Mouse (Mus musculus): ENCODE results near the gene Tnfaip1. TPM values are rescaled to one million over a fixed set of nuclear protein-coding genes. Genes with fewer than 3 reads are reported as not detected.
A peak's percentile ranks its signal among the peaks of the same experiment; 100 is the strongest.

Tnfaip1 gene
- total RNA-seq, 2 experiments from 2014 or later: 3.3 to 15.1 TPM

DNA sequence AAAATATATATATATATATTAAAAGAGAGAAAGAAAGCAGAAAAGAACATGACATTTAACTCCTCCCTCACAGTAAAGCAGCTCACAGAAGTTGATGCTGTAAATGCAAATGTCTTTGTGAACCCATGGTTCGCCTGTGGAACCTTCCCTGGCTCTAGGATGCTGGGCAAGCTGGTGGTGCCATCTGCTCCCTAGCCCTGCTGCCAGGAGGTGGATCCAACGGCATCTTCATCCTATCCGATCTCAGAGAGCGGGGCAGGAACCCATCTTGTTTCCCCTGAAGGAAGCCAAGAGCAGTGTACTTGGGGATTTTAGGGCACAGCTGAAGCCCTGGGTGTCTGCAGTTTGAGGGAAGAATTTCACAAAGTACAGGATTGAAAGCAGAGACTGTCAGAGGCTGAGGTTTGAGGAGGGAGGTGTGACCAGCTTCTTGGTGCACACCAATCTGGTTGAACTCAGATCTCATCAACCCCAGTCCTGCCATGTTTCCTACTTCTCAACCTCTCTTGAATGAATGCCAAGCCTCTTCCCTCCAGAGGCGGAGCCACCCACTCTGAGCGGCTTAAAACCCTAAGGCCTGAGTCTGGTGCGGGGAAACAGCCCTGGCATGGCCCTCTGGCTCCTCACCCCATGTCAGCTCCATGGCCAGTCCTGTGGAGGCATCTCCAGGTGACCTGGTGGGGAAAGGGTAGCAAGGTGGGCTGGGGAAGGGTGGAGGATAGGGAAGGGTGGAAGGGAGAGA lies 33.1 kb downstream of the Tnfaip1 start, which contains the start of gene Sebox:
Gene Sebox (plus strand): TSS at position 539 of the 742 bp plus-strand sequence.
- ATAC-seq (replicated peaks; ENCODE audit: poor library complexity, severe bottlenecking): no peak

DNA sequence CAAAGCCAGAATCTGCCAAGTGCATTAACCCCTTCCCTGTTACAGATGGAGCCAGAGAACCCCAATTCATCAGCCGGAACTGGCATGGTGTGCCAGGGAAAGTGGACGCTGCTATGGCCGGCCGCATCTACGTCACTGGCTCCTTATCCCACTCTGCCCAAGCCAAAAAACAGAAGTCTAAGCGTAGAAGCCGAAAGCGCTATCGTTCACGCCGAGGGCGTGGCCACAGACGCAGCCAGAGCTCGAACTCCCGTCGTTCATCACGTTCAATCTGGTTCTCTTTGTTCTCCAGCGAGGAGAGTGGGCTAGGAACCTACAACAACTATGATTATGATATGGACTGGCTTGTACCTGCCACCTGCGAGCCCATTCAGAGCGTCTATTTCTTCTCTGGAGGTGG lies 34.6 kb downstream of the Tnfaip1 start:
- no peak for ATAC-seq (replicated peaks; ENCODE audit: poor library complexity, severe bottlenecking)

DNA sequence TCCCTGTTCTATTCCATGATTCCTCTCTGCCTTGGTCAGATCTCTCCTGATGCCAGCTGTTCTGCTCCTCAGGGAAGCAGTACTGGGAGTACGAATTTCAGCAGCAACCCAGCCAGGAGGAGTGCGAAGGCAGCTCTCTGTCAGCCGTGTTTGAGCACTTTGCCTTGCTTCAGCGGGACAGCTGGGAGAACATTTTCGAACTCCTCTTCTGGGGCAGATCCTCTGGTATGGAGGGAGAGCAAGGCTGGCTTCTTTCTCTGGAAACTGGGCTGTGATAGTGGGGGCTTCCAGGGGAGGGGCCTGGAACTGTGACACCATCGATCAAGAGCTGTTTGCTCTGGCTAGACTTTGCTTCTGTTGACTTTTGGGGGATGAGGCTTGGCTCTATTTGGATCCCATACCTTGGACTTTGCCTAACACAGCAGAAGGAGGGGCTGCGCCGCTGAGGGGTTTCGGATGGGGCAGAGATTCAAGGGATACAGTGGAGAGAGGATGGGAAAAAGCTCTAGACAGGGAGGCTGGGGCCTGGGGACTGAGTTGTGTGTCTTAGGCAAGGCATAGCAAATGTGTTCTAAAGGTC lies 35.4 kb downstream of the Tnfaip1 start:
- ATAC-seq (replicated peaks; ENCODE audit: poor library complexity, severe bottlenecking): no peak

DNA sequence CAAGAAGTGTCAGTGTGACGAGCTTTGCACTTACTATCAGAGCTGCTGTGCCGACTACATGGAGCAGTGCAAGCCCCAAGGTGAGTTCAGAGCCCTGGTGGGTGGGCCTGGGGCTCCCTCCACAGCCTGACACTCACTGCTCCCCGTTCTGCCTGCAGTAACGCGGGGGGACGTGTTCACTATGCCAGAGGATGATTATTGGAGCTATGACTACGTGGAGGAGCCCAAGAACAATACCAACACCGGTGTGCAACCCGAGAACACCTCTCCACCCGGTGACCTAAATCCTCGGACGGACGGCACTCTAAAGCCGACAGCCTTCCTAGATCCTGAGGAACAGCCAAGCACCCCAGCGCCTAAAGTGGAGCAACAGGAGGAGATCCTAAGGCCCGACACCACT lies 36.6 kb downstream of the Tnfaip1 start:
- ATAC-seq (replicated peaks; ENCODE audit: poor library complexity, severe bottlenecking): no peak

DNA sequence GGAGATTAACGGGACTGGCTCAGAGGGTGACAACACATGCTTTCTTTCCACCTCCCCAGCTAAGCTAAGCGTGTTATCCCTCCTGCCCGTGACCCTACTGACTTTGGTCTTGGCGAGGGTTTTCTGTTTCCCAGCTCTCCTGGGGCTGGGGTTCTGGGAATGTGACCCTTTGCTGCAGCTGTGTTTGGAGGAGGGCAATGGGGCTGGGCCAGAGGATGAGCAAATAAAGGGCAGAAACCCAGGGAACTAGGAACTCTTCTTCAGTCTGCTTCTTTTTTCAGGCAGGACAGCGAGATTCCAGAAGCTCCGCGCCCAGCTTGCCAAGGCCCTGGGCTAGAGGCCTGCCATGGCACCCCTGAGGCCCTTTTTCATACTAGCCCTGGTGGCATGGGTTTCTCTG lies 37.1 kb downstream of the Tnfaip1 start, which contains the start of gene Vtn:
Gene Vtn (plus strand): TSS at position 88 of the 400 bp plus-strand sequence.
- no peak for ATAC-seq (replicated peaks; ENCODE audit: poor library complexity, severe bottlenecking)

DNA sequence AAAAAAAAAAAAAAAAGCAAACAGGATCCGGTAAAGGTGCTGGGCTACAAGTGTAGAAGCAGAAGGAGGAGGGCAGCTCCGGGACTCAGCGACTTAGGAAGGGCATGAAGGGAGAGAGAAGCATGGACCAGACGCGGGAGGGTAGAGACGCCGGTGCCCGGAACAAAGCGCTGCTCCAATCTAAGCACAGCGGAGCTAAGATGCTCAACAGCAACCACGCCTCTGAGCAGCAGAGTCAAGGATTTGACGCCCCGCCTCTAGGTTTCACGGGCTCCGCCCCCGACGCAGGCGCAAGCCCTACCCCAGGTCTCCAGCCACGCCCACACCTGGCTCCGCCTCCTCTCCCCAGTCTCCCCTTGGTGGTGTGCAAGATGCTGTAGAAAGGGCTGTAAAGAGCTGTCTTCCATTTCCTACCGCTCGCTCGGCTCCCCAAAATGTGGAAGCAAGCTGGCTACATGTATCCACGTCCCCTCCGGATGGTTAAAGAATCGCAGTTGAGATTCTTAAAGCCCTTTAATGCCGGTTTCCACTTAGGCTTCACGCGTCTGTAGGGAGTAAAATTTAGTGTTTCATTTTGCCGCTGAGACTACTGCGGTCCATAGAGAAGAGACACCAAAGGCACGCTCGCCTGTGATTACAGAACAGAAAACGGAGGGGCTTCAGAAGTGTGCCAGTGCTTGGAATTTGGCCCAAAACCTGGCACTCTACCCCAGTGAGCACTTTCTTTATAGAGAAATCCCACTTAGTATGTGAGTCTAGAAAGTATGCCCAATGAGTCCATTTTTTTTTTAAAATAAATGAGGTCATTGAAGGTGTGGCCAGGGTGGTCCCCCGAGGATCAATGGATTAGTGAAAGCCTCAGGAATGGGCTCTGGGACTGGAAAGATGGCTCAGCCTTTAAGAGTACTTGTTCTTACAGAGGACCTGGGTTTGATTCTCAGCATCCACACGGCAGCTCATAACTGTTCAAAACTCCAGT lies 38.3 kb downstream of the Tnfaip1 start, which contains the start of gene Sarm1:
Gene Sarm1 (minus strand): TSS at position 211 of the 979 bp plus-strand sequence.
- peak; percentile 99 for ATAC-seq (replicated peaks; ENCODE audit: poor library complexity, severe bottlenecking)

DNA sequence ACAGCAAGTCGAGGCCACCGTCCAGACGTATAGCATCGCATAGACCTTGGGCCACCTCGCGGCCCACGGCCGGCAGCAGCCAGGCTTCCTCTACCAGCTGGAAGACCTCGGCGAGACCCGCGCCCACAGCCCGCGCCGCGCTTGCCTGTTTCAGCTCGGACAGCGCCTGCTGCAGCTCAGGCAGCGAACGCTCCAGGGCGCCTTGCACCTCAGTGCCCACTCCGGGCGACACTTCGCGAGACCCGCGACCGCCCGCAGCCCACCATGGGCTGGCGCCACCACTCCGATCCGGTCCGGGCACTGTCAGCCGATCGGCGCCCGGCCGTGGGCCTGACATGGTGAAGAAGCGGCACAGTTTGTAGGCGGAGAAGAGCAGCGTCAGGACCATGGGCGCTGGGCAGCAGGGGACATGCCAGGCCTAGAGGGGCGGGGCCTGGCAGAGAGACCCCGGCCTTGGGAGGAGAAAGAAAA lies 39.0 kb downstream of the Tnfaip1 start:
- ATAC-seq (replicated peaks; ENCODE audit: poor library complexity, severe bottlenecking): 0 out of 2 replicates have a peak, but pooled peaks have one; percentile 6

DNA sequence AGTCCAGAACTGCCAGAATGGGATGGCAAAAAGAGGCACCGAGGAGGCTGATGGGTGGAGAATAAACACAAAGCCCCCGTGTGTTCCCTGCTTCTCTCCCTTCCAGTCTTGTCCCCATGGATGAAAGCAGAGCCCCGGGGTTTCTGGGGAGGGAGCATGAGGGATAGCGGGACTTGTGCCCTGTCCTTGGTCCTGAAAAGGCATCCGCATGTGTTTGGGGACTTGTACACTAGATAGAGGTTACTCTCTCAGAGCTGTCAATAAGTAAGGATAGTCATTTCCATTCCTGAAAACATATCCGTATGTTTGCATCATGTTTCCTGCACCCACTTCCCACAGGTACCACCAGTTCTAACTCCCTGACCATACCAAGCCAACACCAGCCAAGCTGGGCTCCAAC lies 40.2 kb downstream of the Tnfaip1 start:
- 0 out of 2 replicates have a peak, but pooled peaks have one; percentile 17 for ATAC-seq (replicated peaks; ENCODE audit: poor library complexity, severe bottlenecking)

DNA sequence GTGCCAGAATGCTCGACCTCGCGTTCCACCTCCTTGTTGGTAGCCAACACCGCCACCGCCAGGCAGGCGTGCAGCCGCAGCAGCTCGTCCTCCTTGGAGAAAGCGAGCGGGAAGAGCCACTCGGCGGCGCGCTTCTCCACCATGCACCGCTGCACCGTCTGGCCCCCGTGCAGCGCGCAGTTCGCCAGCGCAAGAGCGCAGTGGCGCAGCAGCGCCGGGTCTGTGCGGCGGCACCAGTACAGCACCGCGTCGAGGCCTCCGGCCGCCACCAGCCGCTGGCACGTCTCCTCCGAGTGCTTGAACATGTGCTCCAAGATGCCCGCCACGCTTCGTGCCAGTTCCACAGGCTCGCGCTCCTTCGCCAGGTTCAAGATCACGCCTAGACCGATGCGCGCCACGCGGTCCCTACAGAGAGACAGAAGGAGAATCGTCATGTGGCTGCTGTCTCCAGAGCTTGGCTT lies 45.3 kb downstream of the Tnfaip1 start:
- ATAC-seq (replicated peaks; ENCODE audit: poor library complexity, severe bottlenecking): peak; percentile 72

DNA sequence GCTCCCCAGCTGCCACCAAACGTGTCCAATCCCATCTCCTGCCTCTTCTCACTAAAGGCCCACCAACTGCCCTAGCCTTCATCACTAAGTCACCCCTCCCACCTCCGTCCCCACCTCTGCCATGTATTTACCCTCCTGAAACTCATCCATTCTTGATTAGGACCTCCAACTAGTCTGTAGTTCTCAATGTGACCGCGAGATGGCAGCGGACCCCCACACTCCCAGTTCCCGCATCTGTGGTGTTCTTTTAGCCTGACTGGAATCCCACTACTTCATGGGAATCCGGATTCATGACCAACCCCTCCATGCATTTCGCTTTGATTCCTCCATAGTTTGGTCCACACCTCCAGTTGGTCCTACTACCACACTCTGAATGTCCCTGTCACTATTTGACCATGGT lies 48.0 kb downstream of the Tnfaip1 start:
- ATAC-seq (replicated peaks; ENCODE audit: poor library complexity, severe bottlenecking): peak; percentile 72

DNA sequence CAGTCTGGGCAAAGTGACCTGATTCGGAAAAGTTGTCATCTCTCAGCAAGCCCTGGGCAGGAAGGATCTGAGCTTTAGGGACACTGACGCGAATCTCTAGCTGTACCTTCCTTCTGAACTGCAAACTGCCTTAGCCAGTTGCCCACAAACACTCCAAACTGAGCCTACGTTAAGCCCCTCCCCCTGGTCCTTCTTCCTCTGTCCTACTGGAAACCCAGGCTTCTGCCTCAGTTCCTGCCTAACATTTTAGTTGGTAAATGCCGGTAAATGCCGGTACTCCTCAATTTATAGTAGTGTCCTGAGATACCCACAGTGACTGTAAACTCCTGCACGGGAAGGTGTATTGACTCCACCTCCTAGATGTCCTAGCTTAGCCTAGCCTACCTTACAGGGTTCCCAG lies 52.5 kb downstream of the Tnfaip1 start:
- no peak for ATAC-seq (replicated peaks; ENCODE audit: poor library complexity, severe bottlenecking)

DNA sequence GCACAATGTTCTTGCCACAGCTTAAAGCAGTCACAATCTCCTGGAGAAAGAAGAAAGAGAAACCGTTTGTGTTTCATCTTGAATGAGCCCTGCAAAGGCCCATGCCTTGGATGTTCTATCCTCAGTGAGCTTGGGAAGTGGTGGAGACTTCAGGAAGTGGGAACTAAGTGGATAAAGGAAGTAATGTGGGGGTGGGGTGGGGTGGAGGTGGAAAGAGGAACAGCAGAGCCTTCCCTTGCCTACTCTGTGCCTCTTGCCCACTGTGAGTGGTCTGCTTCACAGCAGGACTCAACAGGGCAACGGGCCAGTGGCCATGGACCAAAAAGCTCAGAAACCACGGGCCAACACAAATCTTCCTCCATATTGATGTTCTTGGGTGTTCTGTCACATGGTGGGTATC lies 60.8 kb downstream of the Tnfaip1 start:
- peak; percentile 88 for ATAC-seq (replicated peaks; ENCODE audit: poor library complexity, severe bottlenecking)

Other genes with a start within 250 kb of the Tnfaip1 start
- 2.3 TPM in 1 of 2 replicates, not detected in the other for gene BC030499, start 245.5 kb downstream of the Tnfaip1 start, total RNA-seq (2014; fragmentation: Nextera tagmentation)
- not detected in 2 replicates for gene BC030499, start 245.5 kb downstream of the Tnfaip1 start, total RNA-seq (2017)
- 11.9 and 25.4 TPM in 2 replicates for gene Spag5, start 234.8 kb downstream of the Tnfaip1 start, total RNA-seq (2014; fragmentation: Nextera tagmentation)
- 50.8 and 57.7 TPM in 2 replicates for gene Spag5, start 234.8 kb downstream of the Tnfaip1 start, total RNA-seq (2017)
- 0.69 and 2.8 TPM in 2 replicates for gene Aldoc, start 213.4 kb downstream of the Tnfaip1 start, total RNA-seq (2014; fragmentation: Nextera tagmentation)
- gene Aldoc, start 213.4 kb downstream of the Tnfaip1 start, total RNA-seq (2017): 0.15 TPM in 1 of 2 replicates, not detected in the other
- 47.6 and 51.6 TPM in 2 replicates for gene Pigs, start 207.9 kb downstream of the Tnfaip1 start, total RNA-seq (2014; fragmentation: Nextera tagmentation)
- 13.7 and 14.9 TPM in 2 replicates for gene Pigs, start 207.9 kb downstream of the Tnfaip1 start, total RNA-seq (2017)
- gene Unc119, start 192.8 kb downstream of the Tnfaip1 start, total RNA-seq (2014; fragmentation: Nextera tagmentation): 24.0 and 41.0 TPM in 2 replicates
- 11.9 and 18.5 TPM in 2 replicates for gene Unc119, start 192.8 kb downstream of the Tnfaip1 start, total RNA-seq (2017)
- gene Foxn1, start 149.8 kb downstream of the Tnfaip1 start, total RNA-seq (2014; fragmentation: Nextera tagmentation): not detected in 2 replicates
- gene Foxn1, start 149.8 kb downstream of the Tnfaip1 start, total RNA-seq (2017): not detected in 2 replicates
- gene Slc13a2, start 114.1 kb downstream of the Tnfaip1 start, total RNA-seq (2014; fragmentation: Nextera tagmentation): not detected in 2 replicates
- gene Slc13a2, start 114.1 kb downstream of the Tnfaip1 start, total RNA-seq (2017): not detected in 2 replicates
- 4.2 TPM in 1 of 2 replicates, not detected in the other for gene Slc46a1, start 70.6 kb downstream of the Tnfaip1 start, total RNA-seq (2014; fragmentation: Nextera tagmentation)
- gene Slc46a1, start 70.6 kb downstream of the Tnfaip1 start, total RNA-seq (2017): 1.9 and 2.7 TPM in 2 replicates
- gene Sarm1, start 38.6 kb downstream of the Tnfaip1 start, total RNA-seq (2014; fragmentation: Nextera tagmentation): not detected in 2 replicates
- gene Sarm1, start 38.6 kb downstream of the Tnfaip1 start, total RNA-seq (2017): not detected in 2 replicates
- not detected in 2 replicates for gene Vtn, start 37.2 kb downstream of the Tnfaip1 start, total RNA-seq (2014; fragmentation: Nextera tagmentation)
- not detected in 2 replicates for gene Vtn, start 37.2 kb downstream of the Tnfaip1 start, total RNA-seq (2017)
- not detected in 2 replicates for gene Sebox, start 32.9 kb downstream of the Tnfaip1 start, total RNA-seq (2014; fragmentation: Nextera tagmentation)
- gene Sebox, start 32.9 kb downstream of the Tnfaip1 start, total RNA-seq (2017): not detected in 2 replicates
- gene Tmem199, start 24.2 kb downstream of the Tnfaip1 start, total RNA-seq (2014; fragmentation: Nextera tagmentation): 21.9 and 36.8 TPM in 2 replicates
- gene Tmem199, start 24.2 kb downstream of the Tnfaip1 start, total RNA-seq (2017): 25.5 and 29.9 TPM in 2 replicates
- gene Poldip2, start 24.1 kb downstream of the Tnfaip1 start, total RNA-seq (2014; fragmentation: Nextera tagmentation): 61.3 and 68.8 TPM in 2 replicates
- gene Poldip2, start 24.1 kb downstream of the Tnfaip1 start, total RNA-seq (2017): 64.5 and 85.8 TPM in 2 replicates
- gene Ift20, start within 50 bp of the Tnfaip1 start, total RNA-seq (2014; fragmentation: Nextera tagmentation): 81.0 and 106 TPM in 2 replicates
- gene Ift20, start within 50 bp of the Tnfaip1 start, total RNA-seq (2017): 138 and 194 TPM in 2 replicates
- gene Tmem97, start 14.4 kb upstream of the Tnfaip1 start, total RNA-seq (2014; fragmentation: Nextera tagmentation): 89.3 and 102 TPM in 2 replicates
- 71.9 and 93.9 TPM in 2 replicates for gene Tmem97, start 14.4 kb upstream of the Tnfaip1 start, total RNA-seq (2017)
- 13.2 and 21.7 TPM in 2 replicates for gene Nlk, start 161.0 kb upstream of the Tnfaip1 start, total RNA-seq (2014; fragmentation: Nextera tagmentation)
- gene Nlk, start 161.0 kb upstream of the Tnfaip1 start, total RNA-seq (2017): 16.4 and 26.1 TPM in 2 replicates
- 22.9 and 32.1 TPM in 2 replicates for gene Ccnq, start 215.4 kb upstream of the Tnfaip1 start, total RNA-seq (2014; fragmentation: Nextera tagmentation)
- gene Ccnq, start 215.4 kb upstream of the Tnfaip1 start, total RNA-seq (2017): 24.1 and 29.5 TPM in 2 replicates

All from granulocyte monocyte progenitor cell, adult 5-6 weeks (primary cell).